Mouse (Mus musculus) hindbrain, embryonic 14.5 days (tissue): ENCODE measurements at regions not wholly inside any gene's neighbourhood (a gene's known extent, or its start where the extent isn't known, plus 50 kb on each side); places are given as distances from the start of the nearest gene placed in this dataset.
"Not testable (repeated sequence)": the region's sequence is repeated elsewhere in the genome, so short reads cannot be mapped to it uniquely, and the experiment has no call there.

Source experiments
- ATAC-seq: fragments of 200-750 bp; cut with Nextera tagmentation; 2 replicates; pipeline ENCODE4 v1.8.0; 2017; ENCODE audit warnings: moderate number of reproducible peaks, mild to moderate bottlenecking, moderate TSS enrichment, moderate library complexity; ENCODE audit not compliant: low FRiP score
- DNase-seq: peaks from one replicate; pipeline ENCODE4 v3.0.0-alpha.2; 2015; ENCODE audit warnings: low spot score
- H3K27ac ChIP-seq: fragments of 300-500 bp; sonication (generic); 2 replicates; pipeline ENCODE4 v1.5.1; 2014; ENCODE audit warnings: mild to moderate bottlenecking, moderate library complexity
- H3K27me3 ChIP-seq: fragments of 300-500 bp; sonication (generic); 2 replicates; pipeline ENCODE4 v1.6.1; 2014; ENCODE audit warnings: mild to moderate bottlenecking, low read length, mixed read lengths; ENCODE audit not compliant: control insufficient read depth, insufficient read depth
- H3K36me3 ChIP-seq: fragments of 300-500 bp; sonication (generic); replicated peaks from 2 replicates; pipeline ENCODE4 v1.6.1; 2014; ENCODE audit not compliant: control insufficient read depth, insufficient read depth
- H3K4me1 ChIP-seq: fragments of 300-500 bp; sonication (generic); replicated peaks from 2 replicates; pipeline ENCODE4 v1.6.1; 2014; ENCODE audit warnings: antibody characterized with exemption, low read length, mixed read lengths; ENCODE audit not compliant: control insufficient read depth, insufficient read depth
- H3K4me2 ChIP-seq: fragments of 300-500 bp; sonication (generic); replicated peaks from 2 replicates; pipeline ENCODE4 v1.6.1; 2014; ENCODE audit warnings: mild to moderate bottlenecking, moderate library complexity
- H3K4me3 ChIP-seq: fragments of 300-500 bp; sonication (generic); replicated peaks from 2 replicates; pipeline ENCODE4 v1.5.1; 2014; ENCODE audit warnings: mild to moderate bottlenecking, low read length
- H3K9ac ChIP-seq: fragments of 300-500 bp; sonication (generic); 2 replicates; pipeline ENCODE4 v1.6.1; 2014
- H3K9me3 ChIP-seq: fragments of 300-500 bp; sonication (generic); 2 replicates; pipeline ENCODE4 v1.6.1; 2016; ENCODE audit warnings: low read length; ENCODE audit not compliant: control insufficient read depth
- WGBS: fragments of 180-500 bp; shearing (Covaris S2); extraction: QIAGEN DNeasy Blood & Tissue Kit; methylation state at CpG from one replicate; pipeline ENCODE4 v1.1.7; 2014; 5-methylcytosine and 5-hydroxymethylcytosine counted together

DNA sequence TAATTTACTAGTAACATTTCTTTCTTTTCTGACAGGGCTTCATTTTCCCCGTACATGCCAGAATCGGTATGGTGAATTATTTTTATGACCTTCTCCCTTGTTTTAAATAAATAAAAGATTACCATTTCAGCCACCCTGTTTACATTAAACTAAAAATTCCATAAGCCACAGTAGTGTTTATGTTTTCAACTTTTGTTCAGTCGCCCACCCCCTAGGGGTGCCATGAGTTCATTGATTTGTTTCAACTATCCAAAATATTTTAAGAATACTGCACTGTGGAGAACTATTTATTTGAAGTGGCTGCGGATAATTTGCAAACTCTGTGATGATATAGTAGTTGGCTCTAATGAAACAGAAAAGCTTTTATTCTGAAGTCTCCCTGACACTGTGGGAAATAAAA lies 132.9 kb downstream of the Tfec start:
- DNase-seq, result no peak
- WGBS, result 82% methylated on average over 4 of the region's 4 CpGs
- Histone ChIP-seq H3K4me1 (no peaks in the 10 kb centered on the region), H3K4me3 (no peak overlapping the region), H3K4me2 (no peak overlapping the region), H3K27ac (no peak overlapping the region), H3K9me3 (no peaks in the 10 kb centered on the region), H3K9ac (no peak overlapping the region), H3K27me3 (no peaks in the 10 kb centered on the region), H3K36me3 (no peaks in the 10 kb centered on the region)
- ATAC-seq, result no peak

- H3K4me2 ChIP-seq, result no peak overlapping the region
- 79% methylated on average over 5 of the region's 5 CpGs for WGBS
- ATAC-seq, result no peak
- H3K4me1 ChIP-seq, result no peaks in the 10 kb centered on the region
- no peak overlapping the region for H3K27ac ChIP-seq
- DNase-seq, result no peak
- no peak overlapping the region for H3K4me3 ChIP-seq
- no peaks in the 10 kb centered on the region for H3K9me3 ChIP-seq
- H3K27me3 ChIP-seq, result no peaks in the 10 kb centered on the region
- no peaks in the 10 kb centered on the region for H3K36me3 ChIP-seq
- no peak overlapping the region for H3K9ac ChIP-seq
These were observed 133.5 kb downstream of the Tfec start for GRCm38 (mm10) chr6:16764707-16765106.

DNA sequence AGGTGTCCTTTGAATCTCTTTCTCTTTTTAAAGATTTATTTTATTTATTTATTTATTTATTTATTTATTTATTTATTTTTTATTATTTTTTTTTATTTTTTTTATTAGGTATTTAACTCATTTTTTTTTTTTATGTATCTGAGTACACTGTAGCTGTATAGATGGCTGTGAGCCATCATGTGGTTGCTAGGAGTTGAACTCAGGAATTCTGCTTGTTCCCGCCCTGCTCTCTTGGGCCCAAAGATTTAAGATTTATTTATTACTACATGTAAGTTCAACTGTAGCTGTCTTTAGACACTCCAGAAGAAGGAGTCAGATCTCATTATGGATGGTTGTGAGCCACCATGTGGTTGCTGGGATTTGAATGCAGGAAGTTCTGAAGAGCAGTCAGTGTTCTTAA lies 143.2 kb downstream of the Tfec start:
- not testable (repeated sequence) for H3K4me2 ChIP-seq, H3K4me3 ChIP-seq, H3K9me3 ChIP-seq, H3K4me1 ChIP-seq, H3K27me3 ChIP-seq, ATAC-seq, H3K9ac ChIP-seq, DNase-seq, H3K27ac ChIP-seq, H3K36me3 ChIP-seq
- WGBS, result 61% methylated on average over 1 of the region's 1 CpGs

- DNase-seq (no peak), ATAC-seq (no peak)
- Histone ChIP-seq H3K27ac (no peak overlapping the region), H3K27me3 (no peaks in the 10 kb centered on the region), H3K9me3 (no peaks in the 10 kb centered on the region), H3K9ac (no peak overlapping the region), H3K36me3 (no peaks in the 10 kb centered on the region), H3K4me3 (no peak overlapping the region), H3K4me2 (no peak overlapping the region), H3K4me1 (no peaks in the 10 kb centered on the region; the same call in 1 of the 2 replicates)
- 74% methylated on average over 7 of the region's 7 CpGs for WGBS
These were observed 165.1 kb downstream of the Tfec start for GRCm38 (mm10) chr6:16733184-16733583.

GRCm38 (mm10) chr6:16732095-16732494 lies 166.1 kb downstream of the Tfec start:
- Histone ChIP-seq H3K9ac (no peak overlapping the region), H3K27ac (no peak overlapping the region), H3K4me1 (peaks cover 3% of the 10 kb centered on the region; the same call in 1 of the 2 replicates), H3K4me3 (no peak overlapping the region), H3K36me3 (no peaks in the 10 kb centered on the region), H3K27me3 (no peaks in the 10 kb centered on the region), H3K4me2 (no peak overlapping the region), H3K9me3 (no peaks in the 10 kb centered on the region)
- ATAC-seq (no peak), DNase-seq (no peak)
- WGBS, result 83% methylated on average over 3 of the region's 3 CpGs

- DNase-seq (peak; percentile 63), ATAC-seq (peak; percentile 91)
- Histone ChIP-seq H3K4me1 (peaks cover 7% of the 10 kb centered on the region; the same call in 1 of the 2 replicates), H3K27ac (peak overlapping the region; percentile 70), H3K27me3 (no peaks in the 10 kb centered on the region), H3K9ac (0 out of 2 replicates have a peak overlapping the region, but pooled peaks have one; percentile 37), H3K4me2 (peak overlapping the region; percentile 46), H3K4me3 (peak overlapping the region; percentile 4), H3K9me3 (no peaks in the 10 kb centered on the region), H3K36me3 (no peaks in the 10 kb centered on the region)
- 8% methylated on average over 13 of the region's 13 CpGs for WGBS
These were observed 170.9 kb downstream of the Tfec start for GRCm38 (mm10) chr6:16727256-16727890.

GRCm38 (mm10) chr6:16725256-16725655 lies 173.0 kb downstream of the Tfec start:
- Histone ChIP-seq H3K27ac (0 out of 2 replicates have a peak overlapping the region, but pooled peaks have one; percentile 43), H3K9me3 (no peaks in the 10 kb centered on the region), H3K4me2 (no peak overlapping the region), H3K9ac (no peak overlapping the region), H3K4me3 (no peak overlapping the region), H3K36me3 (no peaks in the 10 kb centered on the region), H3K4me1 (0 out of 2 replicates have a peak, but pooled peaks cover 7% of the 10 kb centered on the region), H3K27me3 (no peaks in the 10 kb centered on the region)
- ATAC-seq (no peak), DNase-seq (no peak)
- WGBS, result 90% methylated on average over 2 of the region's 2 CpGs

- Histone ChIP-seq H3K4me2 (no peak overlapping the region), H3K4me1 (no peaks in the 10 kb centered on the region), H3K4me3 (no peak overlapping the region), H3K27me3 (no peaks in the 10 kb centered on the region), H3K9me3 (no peaks in the 10 kb centered on the region), H3K36me3 (no peaks in the 10 kb centered on the region), H3K9ac (no peak overlapping the region), H3K27ac (no peak overlapping the region)
- WGBS, result 93% methylated on average over 4 of the region's 4 CpGs
- DNase-seq (no peak), ATAC-seq (no peak)
These were observed 193.7 kb downstream of the Tfec start for GRCm38 (mm10) chr6:16704496-16704895.

GRCm38 (mm10) chr6:16703412-16703746 lies 194.9 kb downstream of the Tfec start:
- Histone ChIP-seq H3K4me3 (no peak overlapping the region), H3K27me3 (no peaks in the 10 kb centered on the region), H3K36me3 (no peaks in the 10 kb centered on the region), H3K9me3 (no peaks in the 10 kb centered on the region), H3K9ac (no peak overlapping the region), H3K4me1 (no peaks in the 10 kb centered on the region), H3K4me2 (no peak overlapping the region), H3K27ac (no peak overlapping the region)
- no peak for DNase-seq
- ATAC-seq, result no peak
- 94% methylated on average over 3 of the region's 3 CpGs for WGBS
